Mouse (Mus musculus) lung, postnatal 25 days (tissue): ENCODE results near the gene Selenom.

Source experiments
- DNase-seq: peaks from one replicate; pipeline ENCODE4 v3.0.0; 2022; ENCODE audit warnings: low spot score

Gene Selenom

DNA sequence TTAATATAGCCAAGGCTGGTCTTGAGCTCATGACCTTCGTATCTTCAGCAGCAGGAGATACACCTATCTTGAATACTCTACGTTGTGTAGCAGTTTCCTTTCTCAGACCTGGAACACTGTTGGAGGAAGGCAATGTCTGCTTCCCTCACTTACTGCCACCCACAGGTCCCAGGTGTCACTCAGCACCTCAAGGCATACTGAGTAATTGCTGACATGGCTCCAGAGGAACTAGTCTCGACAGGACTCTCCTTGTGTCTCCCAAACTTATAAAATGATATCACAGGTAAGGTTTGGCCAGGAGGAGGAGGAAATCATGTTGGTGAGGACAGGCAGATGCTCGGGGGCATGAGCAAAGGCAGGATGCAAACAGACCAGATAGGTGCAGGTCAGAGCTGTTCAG, 40.5 kb downstream of the Selenom start:
- DNase-seq: no peak

DNA sequence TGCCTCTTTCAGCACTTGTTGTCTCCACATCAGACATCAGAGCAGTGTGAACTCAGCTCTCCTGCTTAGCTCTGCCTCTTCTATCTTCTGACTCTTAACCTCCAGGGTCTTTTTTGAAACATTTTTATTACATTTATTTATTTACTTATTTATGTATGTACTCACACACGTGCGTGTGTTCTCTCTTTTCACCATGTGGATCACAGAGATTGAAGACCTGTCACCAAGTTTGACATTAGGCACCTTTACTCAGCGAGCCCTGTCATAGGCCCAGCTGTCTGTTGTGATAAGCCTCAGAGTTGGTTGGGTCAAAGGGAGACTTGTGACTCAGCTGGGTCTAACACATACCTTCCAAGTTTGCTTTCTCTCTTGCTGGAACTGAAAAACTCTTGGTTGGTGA, 43.4 kb downstream of the Selenom start:
- no peak for DNase-seq

DNA sequence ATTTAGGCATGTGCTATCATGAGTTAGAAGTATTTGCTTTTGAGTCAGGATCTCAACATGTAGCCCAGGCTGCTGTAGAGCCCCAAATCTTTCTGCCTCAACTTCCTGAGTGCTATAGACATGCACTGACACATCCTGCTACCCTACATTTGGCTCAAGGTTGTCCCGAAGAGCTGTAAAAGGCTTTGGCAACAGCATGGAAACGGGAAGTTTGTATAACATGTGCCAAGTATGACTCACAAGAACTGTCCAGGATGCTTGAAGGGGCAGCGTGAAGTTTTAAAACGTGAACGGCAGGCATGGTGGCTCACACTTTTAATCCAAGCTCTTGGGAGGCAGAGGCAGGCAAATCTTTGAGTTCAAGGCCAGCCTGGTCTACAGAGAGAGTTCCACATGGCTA, 45.7 kb downstream of the Selenom start:
- DNase-seq: peak; percentile 73

DNA sequence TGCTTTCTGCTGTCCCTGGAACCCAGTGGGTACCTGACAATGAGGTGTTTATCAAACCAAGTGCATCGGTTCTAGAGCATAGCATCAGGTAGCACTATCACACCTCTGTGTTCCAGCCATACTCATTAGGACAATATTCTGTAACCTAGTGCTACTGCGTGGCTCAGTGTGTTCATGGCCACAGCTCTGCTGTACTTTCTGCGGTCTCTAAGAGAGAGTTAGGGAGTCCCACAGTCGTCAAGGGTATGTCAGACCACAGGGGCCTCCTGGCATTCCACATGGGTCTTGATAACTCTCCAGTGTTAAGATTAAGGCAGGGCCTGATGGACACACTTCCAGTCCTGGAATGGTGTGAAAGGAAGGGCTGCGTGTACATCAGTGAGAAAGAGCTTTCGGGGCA, 49.4 kb downstream of the Selenom start:
- no peak for DNase-seq

GRCm38 (mm10) chr11:3564451-3564850, 50.0 kb downstream of the Selenom start:
- DNase-seq: no peak

DNA sequence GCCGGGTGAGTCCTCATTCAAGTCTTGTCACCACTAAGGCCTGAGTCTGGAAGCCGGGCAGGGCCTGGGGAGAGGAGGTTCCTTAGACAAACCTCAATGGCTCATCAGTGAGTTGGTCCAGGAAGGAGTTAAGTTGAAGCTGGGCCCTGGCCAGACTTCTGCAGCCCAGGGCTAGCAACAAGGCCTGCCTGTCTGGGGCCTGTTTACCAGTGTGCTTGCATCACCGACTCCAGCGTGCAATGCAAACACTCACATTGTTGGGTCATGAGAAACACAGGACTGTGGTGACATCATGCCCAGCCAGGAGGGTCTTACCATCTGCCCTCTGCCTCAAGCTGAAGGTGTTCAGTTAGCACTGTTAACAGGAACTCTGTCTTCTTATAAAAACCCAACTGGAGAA, 51.5 kb downstream of the Selenom start:
- peak; percentile 66 for DNase-seq
